Mouse (Mus musculus): ENCODE measurements around the gene Gm9844.

GRCm38 (mm10) chr7:24882416-24883199 is 20.6 kb downstream of the Gm9844 start:
- TF ChIP-seq MAX (IDR thresholded peaks at IDR 0.05; ENCODE audit: low read length), result no peak
- TF ChIP-seq CTCF (IDR thresholded peaks at IDR 0.05 in 2 of 3, conservative IDR thresholded peaks at IDR 0.05 in 1 of 3; ENCODE audit: control insufficient read depth in 1 of 3, insufficient read depth in 1 of 3, low read depth in 2 of 3, low read length in 3 of 3, poor library complexity in 1 of 3, severe bottlenecking in 1 of 3), result no peak
- TF ChIP-seq NRF1 (IDR thresholded peaks at IDR 0.05; ENCODE audit: insufficient read depth, low read depth, low read length, poor library complexity, severe bottlenecking), result no peak
- no peak for TF ChIP-seq POLR2A (IDR thresholded peaks at IDR 0.05; ENCODE audit: control insufficient read depth in 1 of 2, insufficient read depth in 1 of 2, low read depth in 1 of 2, low read length in 2 of 2, poor library complexity in 1 of 2)
- TF ChIP-seq MEF2A (IDR thresholded peaks at IDR 0.05; ENCODE audit: extremely low read depth, insufficient replicate concordance, low read depth, low read length, poor library complexity, severe bottlenecking), result no peak
- no peak for TF ChIP-seq GABPA (IDR thresholded peaks at IDR 0.05; ENCODE audit: low read depth, low read length)
- TF ChIP-seq BHLHE40 (IDR thresholded peaks at IDR 0.05; ENCODE audit: borderline replicate concordance, low read depth, low read length), result no peak
- TF ChIP-seq ELF1 (IDR thresholded peaks at IDR 0.05; ENCODE audit: low read depth, low read length), result no peak
- TF ChIP-seq MYC (IDR thresholded peaks at IDR 0.05; ENCODE audit: low read depth, low read length), result no peak
- TF ChIP-seq POLR2AphosphoS5 (IDR thresholded peaks at IDR 0.05; ENCODE audit: borderline replicate concordance, low read depth, low read length), result no peak
- no peak for TF ChIP-seq MAFK (IDR thresholded peaks at IDR 0.05; ENCODE audit: borderline replicate concordance, low read depth, low read length)
- TF ChIP-seq TAL1 (IDR thresholded peaks at IDR 0.05; ENCODE audit: low read length), result no peak
